Mouse (Mus musculus) limb, embryonic 13.5 days (tissue): ENCODE measurements around the gene Cotl1. TPM values are rescaled to one million over a fixed set of nuclear protein-coding genes. Genes with fewer than 3 reads are reported as not detected.
A peak's percentile ranks its signal among the peaks of the same experiment; 100 is the strongest.

ENCODE experiments used
- ATAC-seq: fragments of 200-750 bp; cut with Nextera tagmentation; 2 replicates; pipeline ENCODE4 v1.8.0; 2017; ENCODE audit warnings: low read depth, moderate number of reproducible peaks, moderate TSS enrichment; ENCODE audit not compliant: low FRiP score
- H3K27ac ChIP-seq: fragments of 300-500 bp; sonication (generic); 2 replicates; pipeline ENCODE4 v1.5.1; 2015; ENCODE audit warnings: inconsistent platforms, mild to moderate bottlenecking, moderate library complexity
- H3K27me3 ChIP-seq: fragments of 300-500 bp; sonication (generic); 2 replicates; pipeline ENCODE4 v1.6.1; 2015; ENCODE audit warnings: mild to moderate bottlenecking, inconsistent platforms
- H3K36me3 ChIP-seq: fragments of 300-500 bp; sonication (generic); 2 replicates; pipeline ENCODE4 v1.6.1; 2015; ENCODE audit warnings: inconsistent platforms, mild to moderate bottlenecking, moderate library complexity
- H3K4me1 ChIP-seq: fragments of 300-500 bp; sonication (generic); 2 replicates; pipeline ENCODE4 v1.6.1; 2015; ENCODE audit warnings: inconsistent platforms
- H3K4me2 ChIP-seq: fragments of 300-500 bp; sonication (generic); replicated peaks from 2 replicates; pipeline ENCODE4 v1.6.1; 2015; ENCODE audit warnings: inconsistent platforms, mild to moderate bottlenecking, moderate library complexity
- H3K4me3 ChIP-seq: fragments of 300-500 bp; sonication (generic); 2 replicates; pipeline ENCODE4 v1.5.1; 2015; ENCODE audit warnings: moderate library complexity, mild to moderate bottlenecking, inconsistent platforms
- H3K9ac ChIP-seq: fragments of 300-500 bp; sonication (generic); 2 replicates; pipeline ENCODE4 v1.6.1; 2015; ENCODE audit warnings: mild to moderate bottlenecking, inconsistent platforms
- H3K9me3 ChIP-seq: fragments of 300-500 bp; sonication (generic); 2 replicates; pipeline ENCODE4 v1.6.1; 2016; ENCODE audit warnings: inconsistent platforms
- WGBS: fragments of 180-500 bp; shearing (Covaris S2); methylation state at CpG from one replicate; pipeline ENCODE4 v1.1.7; 2015; 5-methylcytosine and 5-hydroxymethylcytosine counted together
- polyA plus RNA-seq: library from polyadenylated mRNA; unstranded; fragments of >200 nt; fragmentation: Nextera tagmentation; extraction: Ambion mirVana; gene quantifications from 2 replicates; pipeline ENCODE4 v1.2.1, GENCODE M21; 2015

The Cotl1 gene
- polyA plus RNA-seq, 1 experiment from 2014 or later, result 67.8 TPM

DNA sequence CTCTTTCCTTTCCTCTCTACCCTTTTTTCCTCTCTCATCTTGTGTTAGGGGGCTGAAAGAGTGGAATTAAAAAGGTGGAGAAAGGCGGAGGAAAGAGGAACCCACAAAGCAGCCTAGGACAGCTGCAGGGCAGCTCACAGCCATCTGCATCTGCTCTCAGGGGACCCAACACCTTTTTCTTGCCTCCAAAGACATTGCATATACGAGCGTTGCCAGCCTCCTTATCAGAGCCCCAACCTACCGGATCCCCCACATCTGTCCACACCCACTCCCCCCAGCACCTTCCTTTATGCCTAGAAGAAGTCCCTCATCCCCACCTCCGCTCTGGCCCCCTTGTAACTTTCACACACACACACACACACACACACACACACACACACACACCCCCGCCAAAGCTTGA, 56.8 kb downstream of the Cotl1 start:
- Histone ChIP-seq H3K9me3 (no peaks in the 10 kb centered on the region), H3K27me3 (no peaks in the 10 kb centered on the region), H3K9ac (no peak overlapping the region), H3K4me3 (no peak overlapping the region), H3K4me1 (peaks cover 11% of the 10 kb centered on the region), H3K4me2 (no peak overlapping the region), H3K36me3 (no peaks in the 10 kb centered on the region), H3K27ac (no peak overlapping the region)
- WGBS, result 70% methylated on average over 6 of the region's 6 CpGs
- no peak for ATAC-seq

DNA sequence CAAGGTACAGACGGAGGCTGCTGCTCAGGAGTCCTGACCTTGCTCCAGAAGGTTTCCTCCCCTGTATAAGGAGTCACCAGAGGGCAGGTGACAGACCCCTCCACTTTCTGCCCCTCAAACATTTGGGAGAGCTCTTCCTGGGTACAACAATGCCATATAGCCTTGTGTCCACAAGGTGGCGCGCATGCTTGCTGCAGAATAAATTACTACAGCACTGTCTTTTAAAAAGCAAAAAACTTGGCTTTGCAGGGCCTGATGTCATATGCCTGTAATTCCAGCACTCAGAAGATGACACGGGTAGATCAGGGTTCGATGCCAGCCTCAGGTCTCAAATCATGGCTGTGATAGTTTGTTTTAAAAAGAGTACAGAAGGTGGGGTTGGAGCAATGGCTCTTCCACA, 57.6 kb downstream of the Cotl1 start:
- ATAC-seq, result no peak

DNA sequence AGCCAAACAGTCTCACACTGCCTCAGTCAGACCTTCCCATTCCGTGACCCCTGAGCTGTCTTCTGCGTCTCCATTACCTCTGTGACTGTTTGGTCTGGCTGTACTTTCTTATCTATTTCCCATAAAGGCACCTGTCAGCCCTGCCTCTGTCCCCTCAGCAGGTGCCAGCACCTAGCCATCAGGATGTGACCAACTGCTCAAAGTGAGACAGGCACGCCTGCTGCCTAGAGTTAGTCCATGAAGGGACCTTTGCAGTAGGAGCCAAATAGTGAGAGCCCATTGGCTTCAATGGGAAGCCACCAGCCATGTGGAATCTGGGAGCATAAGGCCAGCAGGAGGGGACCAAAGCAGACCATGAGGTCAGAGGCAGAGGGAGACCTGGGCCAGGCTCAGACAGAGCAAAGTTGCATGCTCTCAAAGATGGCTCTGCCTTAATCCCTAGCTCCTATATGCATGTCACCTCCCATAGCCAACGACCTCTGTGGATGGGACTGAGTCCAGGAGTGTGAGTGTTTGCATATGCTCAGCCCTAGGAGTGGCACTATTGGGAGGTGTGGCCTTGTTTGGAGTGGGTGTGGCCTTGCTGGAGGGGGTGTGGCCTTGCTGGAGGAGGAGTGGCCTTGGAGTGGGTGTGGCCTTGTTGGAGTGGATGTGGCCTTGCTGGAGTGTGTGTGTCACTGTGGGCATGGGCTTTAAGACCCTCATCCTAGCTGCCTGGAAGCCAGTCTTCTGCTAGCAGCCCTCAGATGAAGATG, 59.1 kb downstream of the Cotl1 start:
- peaks cover 23% of the 10 kb centered on the region for H3K4me1 ChIP-seq
- H3K4me2 ChIP-seq, result no peak overlapping the region
- H3K27ac ChIP-seq, result no peak overlapping the region
- H3K4me3 ChIP-seq, result no peak overlapping the region
- H3K9ac ChIP-seq, result no peak overlapping the region
- H3K36me3 ChIP-seq, result no peaks in the 10 kb centered on the region
- no peaks in the 10 kb centered on the region for H3K9me3 ChIP-seq
- WGBS, result 66% methylated on average over 4 of the region's 4 CpGs
- H3K27me3 ChIP-seq, result no peaks in the 10 kb centered on the region
- ATAC-seq, result no peak

More for the DNA sequence above, 57.6 kb downstream of the Cotl1 start:
- no peaks in the 10 kb centered on the region for H3K9me3 ChIP-seq
- no peak overlapping the region for H3K4me3 ChIP-seq
- H3K27me3 ChIP-seq, result no peaks in the 10 kb centered on the region
- H3K9ac ChIP-seq, result no peak overlapping the region
- H3K36me3 ChIP-seq, result no peaks in the 10 kb centered on the region
- no peak overlapping the region for H3K27ac ChIP-seq
- no peak overlapping the region for H3K4me2 ChIP-seq
- WGBS, result 7% methylated on average over 5 of the region's 5 CpGs
- H3K4me1 ChIP-seq, result peaks cover 14% of the 10 kb centered on the region

DNA sequence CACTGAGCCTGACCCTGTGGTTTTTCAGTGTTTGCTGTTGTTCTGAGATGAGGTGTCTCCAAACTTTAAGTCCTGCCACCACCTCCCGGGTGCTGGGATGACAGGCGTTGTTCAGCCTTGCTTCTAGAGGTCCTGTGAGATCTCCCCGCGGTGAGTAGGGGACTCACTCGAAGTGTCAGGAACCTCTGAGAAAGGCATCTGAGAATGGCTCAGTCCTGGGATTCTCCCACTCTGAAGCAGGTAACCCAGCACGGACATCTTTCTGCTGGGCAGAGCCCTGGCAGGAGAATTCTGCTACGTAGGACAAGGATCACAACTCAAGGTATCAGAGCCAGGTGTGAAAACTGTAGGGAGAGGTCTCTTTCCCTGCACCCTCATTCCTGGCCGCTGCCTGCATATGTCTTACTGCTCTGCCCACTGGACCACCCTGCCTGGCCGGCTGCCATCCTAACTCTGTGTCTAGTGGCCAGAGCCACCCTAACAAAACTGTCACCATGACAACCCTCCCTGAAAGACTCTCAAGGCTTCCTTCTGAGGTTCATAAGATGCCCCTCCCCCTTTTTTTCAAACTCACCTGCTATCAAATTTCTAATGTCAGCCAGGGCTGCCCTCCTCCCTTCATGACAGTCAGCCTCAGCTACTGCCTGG, 59.8 kb downstream of the Cotl1 start:
- no peak overlapping the region for H3K4me2 ChIP-seq
- H3K9ac ChIP-seq, result no peak overlapping the region
- H3K27ac ChIP-seq, result no peak overlapping the region
- ATAC-seq, result no peak
- no peaks in the 10 kb centered on the region for H3K27me3 ChIP-seq
- H3K4me3 ChIP-seq, result no peak overlapping the region
- no peaks in the 10 kb centered on the region for H3K9me3 ChIP-seq
- no peaks in the 10 kb centered on the region for H3K36me3 ChIP-seq
- peaks cover 18% of the 10 kb centered on the region for H3K4me1 ChIP-seq
- WGBS, result 83% methylated on average over 9 of the region's 9 CpGs

DNA sequence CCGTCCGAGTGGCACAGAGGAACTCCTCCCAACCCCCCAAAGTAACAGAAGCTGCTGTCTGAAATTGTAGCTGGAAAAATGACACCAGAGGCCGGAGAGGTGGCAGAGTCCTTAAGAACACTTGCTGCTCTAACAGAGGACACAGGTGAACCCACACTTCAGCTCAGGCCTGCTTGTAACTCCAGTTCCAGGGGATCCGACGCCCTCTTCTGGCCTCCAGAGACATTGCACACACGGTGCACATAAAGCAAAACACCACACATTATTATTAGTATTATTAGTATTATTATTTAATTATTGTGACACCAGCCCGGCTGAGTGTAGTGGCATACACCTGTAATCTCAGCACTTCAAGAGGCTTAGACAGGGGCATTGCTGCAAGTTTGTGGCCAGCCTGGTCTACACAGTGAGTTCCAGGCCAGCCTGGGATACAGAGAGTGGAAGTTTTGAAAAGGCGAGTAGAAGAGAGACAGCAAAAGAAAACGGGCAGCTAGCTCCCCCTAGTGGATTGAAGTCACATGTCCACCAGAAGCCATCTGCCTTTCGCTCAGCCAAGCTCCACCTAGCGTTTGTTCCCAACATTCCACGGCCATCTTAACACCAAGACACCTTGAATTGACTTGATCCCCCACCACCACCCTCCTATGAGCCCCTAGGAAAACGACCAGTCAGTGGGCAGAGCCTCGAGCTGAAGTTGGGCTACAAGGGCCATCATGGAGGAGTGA, 61.2 kb downstream of the Cotl1 start:
- no peaks in the 10 kb centered on the region for H3K9me3 ChIP-seq
- no peaks in the 10 kb centered on the region for H3K27me3 ChIP-seq
- whole genome bisulfite sequencing, result 24% methylated on average over 14 of the region's 14 CpGs
- no peaks in the 10 kb centered on the region for H3K36me3 ChIP-seq
- H3K4me1 ChIP-seq, result peaks cover 18% of the 10 kb centered on the region
- peak; percentile 4; the same call in 1 of the 2 replicates for ATAC-seq
- peak overlapping the region; percentile 64; the same call in 1 of the 2 replicates for H3K4me3 ChIP-seq
- peak overlapping the region; percentile 89 for H3K4me2 ChIP-seq
- peak overlapping the region; percentile 22; the same call in 1 of the 2 replicates for H3K27ac ChIP-seq
- H3K9ac ChIP-seq, result no peak overlapping the region

DNA sequence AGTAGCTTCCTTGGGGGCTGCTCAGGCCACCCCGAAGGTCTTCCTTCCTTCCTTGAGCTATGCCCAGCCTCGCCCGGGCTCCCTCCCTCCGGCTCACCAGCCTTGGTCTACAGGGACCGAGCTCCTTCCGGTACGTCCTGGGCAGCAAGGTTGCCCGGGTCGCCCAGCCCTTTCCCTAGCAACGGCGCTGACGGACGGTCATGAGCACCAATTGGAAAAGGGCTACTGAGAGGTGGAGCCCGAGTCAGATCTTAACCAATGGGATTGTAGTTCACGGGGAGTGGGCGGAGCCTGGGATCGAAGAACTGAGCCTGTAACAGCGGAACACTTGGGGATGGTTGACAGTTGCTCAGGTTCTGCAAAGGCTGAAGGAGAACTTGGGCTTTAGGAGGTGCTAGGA, 62.1 kb downstream of the Cotl1 start, which contains the start of gene Tldc1:
Gene Tldc1 (minus strand): TSS at position 154 of the 400 bp plus-strand sequence.
- under 1% methylated on average over 18 of the region's 18 CpGs for WGBS
- no peaks in the 10 kb centered on the region for H3K36me3 ChIP-seq
- ATAC-seq, result peak; percentile 97
- H3K9ac ChIP-seq, result peak within 1 kb of the TSS; percentile 74
- peak within 1 kb of the TSS; percentile 81 for H3K27ac ChIP-seq
- H3K9me3 ChIP-seq, result no peaks in the 10 kb centered on the region
- no peaks in the 10 kb centered on the region for H3K27me3 ChIP-seq
- H3K4me2 ChIP-seq, result peak within 1 kb of the TSS; percentile 89
- peak within 1 kb of the TSS; percentile 64 for H3K4me3 ChIP-seq
- H3K4me1 ChIP-seq, result peaks cover 18% of the 10 kb centered on the region

DNA sequence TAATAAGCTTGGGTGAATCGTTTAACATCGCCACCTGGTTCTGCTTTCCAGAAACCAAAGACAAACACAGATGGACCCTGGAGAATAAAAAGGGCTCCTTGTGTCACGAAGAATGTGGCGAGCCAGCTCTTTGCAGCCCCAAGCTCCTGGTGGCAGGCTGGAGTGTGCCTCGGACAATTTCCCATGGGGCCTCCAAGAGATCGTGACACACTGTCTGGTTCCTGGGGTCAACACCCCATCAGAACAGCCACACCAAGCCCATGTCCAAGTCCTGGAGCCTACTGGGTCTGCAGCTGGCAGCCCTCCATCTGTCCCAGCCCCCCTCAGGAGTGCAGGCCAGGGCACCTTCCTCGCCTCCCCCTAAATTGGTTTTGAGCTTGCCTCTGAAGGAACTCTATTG, 62.6 kb downstream of the Cotl1 start:
- ATAC-seq, result peak; percentile 20

DNA sequence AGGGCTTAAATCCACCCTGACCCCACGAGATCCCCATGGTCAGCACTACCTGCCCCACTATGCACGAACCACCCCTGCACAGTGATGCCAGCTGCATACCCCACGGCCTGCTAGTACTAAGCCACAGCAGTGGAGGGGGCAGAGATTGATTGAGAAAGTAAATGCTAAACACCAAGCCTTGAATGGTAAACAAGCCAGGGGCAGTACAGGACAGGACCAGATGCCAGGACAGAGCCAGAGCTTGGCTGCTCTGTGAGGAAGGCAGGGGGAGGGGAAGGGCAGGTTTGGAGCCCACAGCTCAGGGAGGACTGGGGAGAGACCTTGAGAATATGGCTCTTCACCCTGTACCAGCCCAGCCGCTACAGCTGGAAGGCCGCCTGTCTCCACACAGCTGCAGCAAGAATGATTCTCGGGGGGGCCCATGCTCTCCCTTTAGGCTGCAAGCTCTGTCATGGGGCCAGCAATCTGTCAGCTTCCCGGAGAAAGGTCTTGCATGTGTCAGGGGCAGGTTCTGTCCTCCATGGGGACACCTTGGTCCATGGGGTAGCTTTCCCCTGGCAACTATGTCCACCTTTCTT, 63.6 kb downstream of the Cotl1 start:
- Histone ChIP-seq H3K9me3 (no peaks in the 10 kb centered on the region), H3K4me1 (peaks cover 18% of the 10 kb centered on the region), H3K4me3 (no peak overlapping the region), H3K36me3 (peaks cover 5% of the 10 kb centered on the region; the same call in 1 of the 2 replicates), H3K27ac (no peak overlapping the region; the same call in 1 of the 2 replicates), H3K9ac (no peak overlapping the region), H3K27me3 (no peaks in the 10 kb centered on the region), H3K4me2 (no peak overlapping the region)
- 80% methylated on average over 7 of the region's 7 CpGs for WGBS
- no peak for ATAC-seq

More for the DNA sequence above, 62.6 kb downstream of the Cotl1 start:
- Histone ChIP-seq H3K27me3 (no peaks in the 10 kb centered on the region), H3K4me2 (peak overlapping the region; percentile 89), H3K9me3 (no peaks in the 10 kb centered on the region), H3K36me3 (peaks cover 4% of the 10 kb centered on the region; the same call in 1 of the 2 replicates), H3K4me1 (peaks cover 18% of the 10 kb centered on the region), H3K27ac (peak overlapping the region; percentile 81), H3K4me3 (peak overlapping the region; percentile 64), H3K9ac (peak overlapping the region; percentile 74)
- 9% methylated on average over 7 of the region's 7 CpGs for WGBS

DNA sequence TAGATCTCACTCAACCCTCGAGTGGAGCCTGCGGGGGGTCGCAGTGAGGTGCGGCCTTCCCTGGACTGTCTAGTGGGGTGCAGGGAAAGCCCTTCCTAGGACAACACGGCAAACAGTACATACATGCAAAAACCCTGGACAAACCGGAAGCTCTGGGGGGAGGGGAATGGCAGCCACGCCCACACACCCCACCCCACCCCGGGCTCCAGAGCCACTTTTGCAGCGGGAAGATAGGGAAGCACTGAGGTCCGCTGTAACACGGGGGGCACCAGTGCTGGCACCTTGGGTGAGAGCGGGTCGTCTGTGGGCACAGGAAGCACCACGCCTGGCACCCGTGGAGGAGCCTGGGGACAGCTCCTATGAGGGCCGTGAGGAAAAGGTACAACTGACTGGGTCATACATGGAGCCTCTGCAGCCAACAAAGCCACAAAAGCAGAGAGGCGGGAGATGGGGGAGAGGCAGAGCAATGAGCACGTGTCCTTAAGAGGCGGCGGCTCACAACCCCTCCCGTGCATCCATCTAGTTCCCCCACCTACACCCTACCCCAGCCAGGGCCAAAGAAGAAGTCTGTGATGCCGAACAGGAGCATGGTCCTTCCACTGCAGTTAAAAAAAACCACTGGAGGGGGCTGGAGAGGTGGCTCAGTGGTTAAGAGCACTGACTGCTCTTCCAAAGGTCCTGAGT, 74.4 kb downstream of the Cotl1 start:
- H3K36me3 ChIP-seq, result peaks cover 32% of the 10 kb centered on the region
- no peak overlapping the region for H3K27ac ChIP-seq
- no peaks in the 10 kb centered on the region for H3K27me3 ChIP-seq
- no peak for ATAC-seq
- no peak overlapping the region for H3K9ac ChIP-seq
- no peak overlapping the region for H3K4me3 ChIP-seq
- H3K4me2 ChIP-seq, result no peak overlapping the region
- 79% methylated on average over 22 of the region's 22 CpGs for WGBS
- H3K4me1 ChIP-seq, result no peaks in the 10 kb centered on the region
- no peaks in the 10 kb centered on the region for H3K9me3 ChIP-seq

DNA sequence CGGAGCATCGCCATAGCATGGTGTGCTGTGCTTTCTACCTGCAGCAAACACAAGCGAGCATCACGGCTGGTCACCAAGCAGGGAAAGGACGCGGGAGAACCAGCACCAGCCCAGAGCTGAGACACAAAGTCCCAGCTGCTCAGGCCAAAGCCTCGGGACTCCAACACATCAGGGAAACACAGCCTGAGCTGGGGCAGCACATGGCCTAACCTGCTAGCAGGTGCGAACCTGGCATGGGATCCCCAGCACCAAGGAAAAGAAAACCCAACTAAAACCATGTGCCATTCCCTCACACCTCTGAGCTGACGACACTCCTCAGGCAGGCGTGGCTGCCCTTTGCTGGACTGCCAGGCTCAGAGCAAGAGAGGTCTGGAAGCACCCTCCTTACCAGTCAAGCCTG, 75.0 kb downstream of the Cotl1 start:
- H3K27me3 ChIP-seq, result no peaks in the 10 kb centered on the region
- ATAC-seq, result no peak
- WGBS, result 86% methylated on average over 10 of the region's 10 CpGs
- no peak overlapping the region for H3K4me2 ChIP-seq
- H3K27ac ChIP-seq, result no peak overlapping the region
- H3K36me3 ChIP-seq, result peaks cover 37% of the 10 kb centered on the region
- H3K9me3 ChIP-seq, result no peaks in the 10 kb centered on the region
- H3K9ac ChIP-seq, result no peak overlapping the region
- no peaks in the 10 kb centered on the region for H3K4me1 ChIP-seq
- H3K4me3 ChIP-seq, result no peak overlapping the region
